Mouse (Mus musculus) liver, embryonic 11.5 days (tissue): ENCODE measurements around the gene Cstb. TPM values are rescaled to one million over a fixed set of nuclear protein-coding genes. Genes with fewer than 3 reads are reported as not detected.

Source experiments
- ATAC-seq: fragments of 200-750 bp; cut with Nextera tagmentation; replicated peaks from 2 replicates; pipeline ENCODE4 v1.8.0; 2017; ENCODE audit warnings: moderate number of reproducible peaks, mild to moderate bottlenecking, moderate TSS enrichment, moderate library complexity; ENCODE audit not compliant: low FRiP score
- DNase-seq: peaks from one replicate; pipeline ENCODE4 v3.0.0-alpha.2; 2017; ENCODE audit warnings: low spot score
- H3K27ac ChIP-seq: fragments of 300-500 bp; sonication (generic); 2 replicates; pipeline ENCODE4 v1.5.1; 2014; ENCODE audit warnings: mild to moderate bottlenecking, low read depth, low read length, control low read depth
- H3K27me3 ChIP-seq: fragments of 300-500 bp; sonication (generic); replicated peaks from 2 replicates; pipeline ENCODE4 v1.6.1; 2014; ENCODE audit warnings: low read length, mixed read lengths; ENCODE audit not compliant: control insufficient read depth, insufficient read depth
- H3K36me3 ChIP-seq: fragments of 300-500 bp; sonication (generic); 2 replicates; pipeline ENCODE4 v1.6.1; 2014; ENCODE audit warnings: mild to moderate bottlenecking, low read length, moderate library complexity, mixed read lengths; ENCODE audit not compliant: control insufficient read depth, insufficient read depth
- H3K4me1 ChIP-seq: fragments of 300-500 bp; sonication (generic); replicated peaks from 2 replicates; pipeline ENCODE4 v1.6.1; 2014; ENCODE audit warnings: low read length, mixed read lengths; ENCODE audit not compliant: control insufficient read depth, insufficient read depth
- H3K4me2 ChIP-seq: fragments of 300-500 bp; sonication (generic); 2 replicates; pipeline ENCODE4 v1.6.1; 2014; ENCODE audit warnings: mild to moderate bottlenecking, control low read depth, moderate library complexity
- H3K4me3 ChIP-seq: fragments of 300-500 bp; sonication (generic); 2 replicates; pipeline ENCODE4 v1.5.1; 2014; ENCODE audit warnings: low read depth, low read length, control low read depth
- H3K9ac ChIP-seq: fragments of 300-500 bp; sonication (generic); 2 replicates; pipeline ENCODE4 v1.6.1; 2014; ENCODE audit warnings: low read depth, low read length, control low read depth
- H3K9me3 ChIP-seq: fragments of 300-500 bp; sonication (generic); 2 replicates; pipeline ENCODE4 v1.6.1; 2016; ENCODE audit warnings: low read length, inconsistent platforms, mixed read lengths; ENCODE audit not compliant: control insufficient read depth
- whole genome bisulfite sequencing: fragments of 180-500 bp; shearing (Covaris S2); extraction: QIAGEN DNeasy Blood & Tissue Kit; methylation state at CpG from one replicate; pipeline ENCODE4 v1.1.7; 2014; 5-methylcytosine and 5-hydroxymethylcytosine counted together
- polyA plus RNA-seq: library from polyadenylated mRNA; unstranded; fragments of >200 nt; fragmentation: Nextera tagmentation; extraction: Ambion mirVana; gene quantifications from 2 replicates; pipeline ENCODE4 v1.2.1, GENCODE M21; 2014

The Cstb gene
- polyA plus RNA-seq, 1 experiment from 2014 or later, result 148 TPM

DNA sequence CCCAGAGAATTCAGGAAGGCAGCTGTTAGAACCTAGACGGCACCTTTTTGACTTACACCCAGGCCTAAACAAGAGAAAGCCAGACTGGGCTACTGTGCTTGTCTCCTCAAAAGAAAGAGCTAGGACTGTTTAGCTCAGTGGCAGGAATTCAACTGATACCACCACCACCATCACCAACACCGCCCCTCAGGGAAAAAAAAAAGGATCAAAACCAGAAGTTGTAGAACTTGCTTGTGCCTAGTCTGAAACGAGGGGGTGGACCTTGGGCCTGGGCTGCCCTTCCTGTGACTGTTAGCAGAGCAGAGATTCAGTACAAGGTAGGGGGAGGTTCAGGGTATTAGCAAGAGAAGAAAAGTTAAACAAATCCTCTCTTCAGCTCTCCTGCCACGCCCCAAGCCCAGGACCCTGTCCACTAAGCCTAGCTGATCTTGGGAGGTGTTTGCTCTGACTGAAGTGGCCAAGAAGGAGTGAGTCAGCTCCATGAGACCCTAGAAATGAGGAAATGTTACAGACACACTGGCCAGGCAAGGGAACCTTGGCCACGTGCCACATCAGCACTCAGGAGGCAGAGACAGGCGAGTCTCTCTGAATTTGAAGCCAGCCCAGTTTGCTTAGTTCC is 757 bp downstream of the Cstb start:
- ATAC-seq (no peak; the same call in 1 of the 2 replicates), DNase-seq (no peak)
- Histone ChIP-seq H3K27ac (peak overlapping the region; percentile 1; the same call in 1 of the 2 replicates), H3K9ac (peak overlapping the region; percentile 77), H3K36me3 (no peaks in the 10 kb centered on the region), H3K4me3 (peak overlapping the region; percentile 69), H3K4me1 (peaks cover 3% of the 10 kb centered on the region; the same call in 1 of the 2 replicates), H3K4me2 (peak overlapping the region; percentile 79), H3K9me3 (no peaks in the 10 kb centered on the region), H3K27me3 (no peaks in the 10 kb centered on the region)
- 39% methylated on average over 6 of the region's 6 CpGs for WGBS

DNA sequence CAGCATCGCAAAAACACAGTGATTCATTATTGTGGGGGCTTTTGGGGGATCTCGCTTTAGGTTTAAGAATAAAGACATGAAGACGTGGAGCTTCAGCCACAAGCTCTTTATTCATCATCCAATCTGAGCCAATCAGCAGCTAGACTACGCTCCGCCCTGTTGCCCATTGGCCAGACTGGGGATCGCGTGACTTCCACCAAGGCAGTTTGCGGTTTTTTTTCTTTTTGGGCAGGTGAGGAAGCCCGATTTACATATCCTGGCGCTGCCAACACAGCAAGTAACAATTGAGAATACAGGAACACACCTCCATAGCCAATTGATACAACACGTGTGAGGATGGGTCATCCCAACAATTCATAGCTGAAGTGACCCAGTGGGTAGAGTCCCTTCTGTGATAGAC is 2.6 kb downstream of the Cstb start:
- 90% methylated on average over 11 of the region's 11 CpGs for WGBS
- no peak overlapping the region; the same call in 1 of the 2 replicates for H3K9ac ChIP-seq
- H3K36me3 ChIP-seq, result no peaks in the 10 kb centered on the region
- H3K4me2 ChIP-seq, result no peak overlapping the region
- no peak for ATAC-seq
- H3K4me3 ChIP-seq, result no peak overlapping the region
- peaks cover 3% of the 10 kb centered on the region; the same call in 1 of the 2 replicates for H3K4me1 ChIP-seq
- no peaks in the 10 kb centered on the region for H3K9me3 ChIP-seq
- H3K27ac ChIP-seq, result no peak overlapping the region
- no peak for DNase-seq
- no peaks in the 10 kb centered on the region for H3K27me3 ChIP-seq

DNA sequence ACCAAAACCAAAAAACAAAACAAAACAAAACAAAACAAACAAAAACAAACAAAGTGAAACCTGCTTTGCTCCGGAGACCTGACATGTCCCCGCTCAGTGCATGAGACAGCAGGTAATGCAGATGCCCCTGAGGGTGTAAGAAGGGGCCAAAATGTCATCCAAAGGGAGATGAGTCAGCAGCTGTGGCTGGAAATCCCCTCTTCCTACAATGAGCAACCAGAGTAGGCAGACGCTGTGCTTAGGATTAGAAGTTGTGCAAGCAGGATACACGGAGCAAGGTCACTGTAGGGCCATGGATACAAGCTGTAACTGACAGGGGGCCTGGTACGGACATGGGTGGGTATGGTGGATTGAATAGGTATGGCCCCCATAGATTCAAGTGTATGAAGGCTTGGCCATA is 3.7 kb downstream of the Cstb start:
- Histone ChIP-seq H3K4me2 (no peak overlapping the region), H3K27ac (no peak overlapping the region), H3K27me3 (no peaks in the 10 kb centered on the region), H3K9ac (no peak overlapping the region), H3K36me3 (no peaks in the 10 kb centered on the region), H3K9me3 (no peaks in the 10 kb centered on the region), H3K4me1 (peaks cover 3% of the 10 kb centered on the region; the same call in 1 of the 2 replicates), H3K4me3 (no peak overlapping the region)
- no peak for DNase-seq
- ATAC-seq, result no peak
- WGBS, result 84% methylated on average over 5 of the region's 5 CpGs

DNA sequence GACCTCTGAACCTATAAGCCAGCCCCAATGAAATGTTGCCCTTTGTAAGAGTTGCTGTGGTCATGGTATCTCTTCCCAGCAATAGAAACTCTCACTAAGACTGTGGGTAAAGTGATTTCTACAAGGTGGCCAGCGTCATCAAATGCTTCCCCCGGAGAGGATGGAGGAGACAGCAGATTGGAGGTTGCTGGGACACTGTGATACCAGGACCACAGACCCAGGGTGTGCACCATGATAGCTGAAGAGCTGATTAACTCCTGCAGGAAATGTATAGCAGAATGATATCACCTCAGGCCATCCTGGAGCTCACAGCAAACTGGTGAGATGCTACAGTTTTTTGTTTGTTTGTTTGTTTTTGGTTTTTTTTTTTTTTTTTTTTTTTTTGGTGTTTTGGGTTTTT is 4.3 kb downstream of the Cstb start:
- H3K4me2 ChIP-seq, result no peak overlapping the region
- no peaks in the 10 kb centered on the region for H3K36me3 ChIP-seq
- no peaks in the 10 kb centered on the region for H3K9me3 ChIP-seq
- no peak overlapping the region for H3K9ac ChIP-seq
- no peak overlapping the region for H3K4me3 ChIP-seq
- WGBS, result 64% methylated on average over 2 of the region's 2 CpGs
- no peaks in the 10 kb centered on the region for H3K27me3 ChIP-seq
- ATAC-seq (no peak), DNase-seq (no peak)
- peaks cover 3% of the 10 kb centered on the region; the same call in 1 of the 2 replicates for H3K4me1 ChIP-seq
- H3K27ac ChIP-seq, result no peak overlapping the region

DNA sequence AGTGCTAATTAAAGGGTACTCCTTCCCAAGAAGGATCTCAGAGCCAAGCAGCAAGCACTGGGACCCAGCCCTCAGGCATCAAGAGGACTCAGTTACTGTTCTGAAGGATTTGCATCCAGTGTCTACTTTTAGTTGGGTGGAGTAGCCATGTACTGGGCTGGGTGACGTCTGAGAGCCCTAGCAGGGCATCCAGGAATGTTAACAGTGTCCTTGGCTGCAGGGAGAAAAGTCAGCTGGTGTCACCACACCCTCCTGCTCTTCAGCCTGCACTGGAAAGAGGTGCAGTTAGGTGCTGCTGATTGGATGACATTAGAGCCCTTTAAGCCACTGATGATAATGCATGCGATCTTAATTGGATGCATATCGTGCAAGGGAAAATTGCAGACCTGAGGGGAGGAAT is 7.4 kb downstream of the Cstb start:
- H3K9me3 ChIP-seq, result no peaks in the 10 kb centered on the region
- H3K36me3 ChIP-seq, result no peaks in the 10 kb centered on the region
- no peaks in the 10 kb centered on the region for H3K27me3 ChIP-seq
- H3K4me3 ChIP-seq, result no peak overlapping the region
- H3K4me2 ChIP-seq, result no peak overlapping the region
- no peaks in the 10 kb centered on the region for H3K4me1 ChIP-seq
- ATAC-seq (no peak), DNase-seq (no peak)
- 68% methylated on average over 3 of the region's 3 CpGs for WGBS
- no peak overlapping the region for H3K9ac ChIP-seq
- no peak overlapping the region for H3K27ac ChIP-seq

DNA sequence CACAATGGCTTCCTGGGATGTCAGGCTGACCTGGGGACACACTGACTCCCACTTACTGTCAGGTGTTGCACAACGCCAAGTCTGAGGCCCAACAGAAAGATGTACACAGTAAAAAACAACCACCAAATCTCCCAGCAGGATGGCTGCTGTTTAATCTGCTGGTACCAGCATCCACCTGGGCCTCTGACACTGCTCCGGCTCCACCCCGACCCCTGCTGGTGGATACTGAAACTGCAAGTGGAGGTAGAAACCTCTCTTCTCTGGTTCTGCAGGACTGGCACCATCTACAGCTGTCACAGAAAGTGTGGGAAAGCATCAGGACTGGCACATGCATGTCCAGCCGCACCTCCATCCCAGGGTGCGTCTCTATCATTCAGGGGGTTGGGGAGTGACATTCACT is 12.6 kb downstream of the Cstb start:
- H3K36me3 ChIP-seq, result peaks cover 6% of the 10 kb centered on the region; the same call in 1 of the 2 replicates
- DNase-seq, result peak; percentile 76
- ATAC-seq, result peak; percentile 21; the same call in 1 of the 2 replicates
- H3K9me3 ChIP-seq, result no peaks in the 10 kb centered on the region
- H3K4me3 ChIP-seq, result no peak overlapping the region
- no peaks in the 10 kb centered on the region for H3K4me1 ChIP-seq
- 14% methylated on average over 5 of the region's 5 CpGs for WGBS
- no peak overlapping the region for H3K9ac ChIP-seq
- no peaks in the 10 kb centered on the region for H3K27me3 ChIP-seq
- H3K27ac ChIP-seq, result no peak overlapping the region
- no peak overlapping the region for H3K4me2 ChIP-seq

DNA sequence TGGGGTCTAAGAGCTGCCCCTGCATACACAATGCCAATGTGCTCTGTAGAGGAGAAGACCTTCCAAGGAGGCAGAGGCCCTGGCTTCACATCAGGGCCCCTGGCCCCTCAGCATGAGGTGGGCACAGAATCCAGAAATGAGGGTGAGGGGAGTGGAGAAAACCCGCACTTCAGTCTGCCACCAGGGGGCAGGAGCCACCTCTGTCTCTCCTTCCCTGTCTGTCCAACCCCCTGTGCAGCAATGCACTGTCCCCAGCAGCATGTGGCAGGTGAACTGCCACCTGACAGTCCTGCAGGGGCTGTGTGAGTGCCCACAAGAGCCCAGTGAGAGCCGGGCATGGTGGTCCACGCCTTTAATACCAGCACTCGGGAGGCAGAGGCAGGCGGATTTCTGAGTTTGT is 14.1 kb downstream of the Cstb start:
- H3K27ac ChIP-seq, result no peak overlapping the region
- 56% methylated on average over 5 of the region's 5 CpGs for WGBS
- peaks cover 7% of the 10 kb centered on the region; the same call in 1 of the 2 replicates for H3K36me3 ChIP-seq
- no peaks in the 10 kb centered on the region for H3K9me3 ChIP-seq
- H3K4me2 ChIP-seq, result no peak overlapping the region
- no peaks in the 10 kb centered on the region for H3K27me3 ChIP-seq
- H3K4me3 ChIP-seq, result no peak overlapping the region
- ATAC-seq (no peak), DNase-seq (no peak)
- H3K9ac ChIP-seq, result no peak overlapping the region
- H3K4me1 ChIP-seq, result no peaks in the 10 kb centered on the region

DNA sequence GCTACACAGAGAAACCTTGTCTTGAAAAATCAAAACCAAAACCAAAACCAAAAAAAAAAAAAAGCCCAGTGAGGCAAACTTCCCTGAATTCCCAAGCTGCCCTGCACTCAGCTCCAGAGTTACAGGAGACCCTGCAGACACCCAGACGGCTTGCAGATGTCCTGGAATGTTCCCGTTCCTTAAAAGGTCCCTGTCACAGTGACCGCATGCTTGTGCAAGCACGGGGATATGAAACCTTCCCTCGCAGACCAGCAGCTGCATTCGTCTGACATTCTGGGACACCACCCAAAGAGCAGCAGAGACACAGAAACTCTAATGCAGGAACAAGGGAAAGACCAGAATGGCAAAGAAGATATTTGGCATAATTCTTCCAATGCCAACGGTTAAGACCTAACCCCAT is 14.5 kb downstream of the Cstb start:
- no peaks in the 10 kb centered on the region for H3K27me3 ChIP-seq
- no peaks in the 10 kb centered on the region for H3K4me1 ChIP-seq
- no peaks in the 10 kb centered on the region for H3K9me3 ChIP-seq
- H3K4me2 ChIP-seq, result no peak overlapping the region
- no peak for DNase-seq
- 86% methylated on average over 7 of the region's 7 CpGs for WGBS
- peaks cover 12% of the 10 kb centered on the region; the same call in 1 of the 2 replicates for H3K36me3 ChIP-seq
- no peak overlapping the region for H3K4me3 ChIP-seq
- no peak overlapping the region for H3K9ac ChIP-seq
- ATAC-seq, result no peak
- no peak overlapping the region; the same call in 1 of the 2 replicates for H3K27ac ChIP-seq

DNA sequence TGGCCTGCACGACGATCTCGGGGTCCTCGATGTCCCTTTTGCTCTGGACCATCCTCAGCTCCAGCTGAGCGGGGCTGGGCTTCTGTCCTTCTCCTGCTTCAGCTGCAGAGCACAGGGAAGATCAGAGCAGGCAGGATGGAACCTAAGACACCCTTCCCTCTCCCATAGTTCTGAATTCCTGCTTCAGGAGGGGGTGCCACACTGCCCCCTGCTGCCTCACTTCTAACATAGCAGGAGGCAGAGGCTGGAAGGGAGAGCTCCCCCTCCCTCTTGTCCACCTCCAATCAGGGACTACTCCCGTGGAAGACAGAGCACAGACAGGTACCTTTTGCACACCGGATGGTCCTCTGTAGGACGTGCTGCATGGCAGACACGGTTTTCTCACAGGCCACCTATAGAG is 15.3 kb downstream of the Cstb start:
- H3K9me3 ChIP-seq, result no peaks in the 10 kb centered on the region
- 60% methylated on average over 9 of the region's 9 CpGs for WGBS
- peaks cover 13% of the 10 kb centered on the region; the same call in 1 of the 2 replicates for H3K36me3 ChIP-seq
- DNase-seq (no peak), ATAC-seq (no peak)
- no peak overlapping the region for H3K4me3 ChIP-seq
- no peaks in the 10 kb centered on the region for H3K27me3 ChIP-seq
- H3K4me1 ChIP-seq, result no peaks in the 10 kb centered on the region
- H3K27ac ChIP-seq, result no peak overlapping the region
- no peak overlapping the region for H3K4me2 ChIP-seq
- no peak overlapping the region for H3K9ac ChIP-seq
